Mouse (Mus musculus) heart, embryonic 13.5 days (tissue): Measurements from ENCODE around the gene Nrn1l. TPM values are rescaled to one million over a fixed set of nuclear protein-coding genes. Genes with fewer than 3 reads are reported as not detected.
A peak's percentile ranks its signal among the peaks of the same experiment; 100 is the strongest.

ENCODE experiments used
- ATAC-seq: fragments of 200-750 bp; cut with Nextera tagmentation; 2 replicates; pipeline ENCODE4 v1.8.0; 2017; ENCODE audit warnings: moderate TSS enrichment; ENCODE audit not compliant: insufficient number of reproducible peaks, low FRiP score, low TSS enrichment; ENCODE audit errors: extremely low read depth
- H3K27ac ChIP-seq: fragments of 300-500 bp; sonication (generic); replicated peaks from 2 replicates; pipeline ENCODE4 v1.5.1; 2015; ENCODE audit warnings: moderate library complexity, mild to moderate bottlenecking, inconsistent platforms
- H3K27me3 ChIP-seq: fragments of 300-500 bp; sonication (generic); replicated peaks from 2 replicates; pipeline ENCODE4 v1.6.1; 2015; ENCODE audit warnings: mild to moderate bottlenecking, inconsistent platforms
- H3K36me3 ChIP-seq: fragments of 300-500 bp; sonication (generic); 2 replicates; pipeline ENCODE4 v1.6.1; 2015; ENCODE audit warnings: mild to moderate bottlenecking, inconsistent platforms
- H3K4me1 ChIP-seq: fragments of 300-500 bp; sonication (generic); 2 replicates; pipeline ENCODE4 v1.6.1; 2015; ENCODE audit warnings: inconsistent platforms
- H3K4me2 ChIP-seq: fragments of 300-500 bp; sonication (generic); 2 replicates; pipeline ENCODE4 v1.6.1; 2015; ENCODE audit warnings: inconsistent platforms, mild to moderate bottlenecking, moderate library complexity
- H3K4me3 ChIP-seq: fragments of 300-500 bp; sonication (generic); 2 replicates; pipeline ENCODE4 v1.5.1; 2015; ENCODE audit warnings: moderate library complexity, mild to moderate bottlenecking, inconsistent platforms
- H3K9ac ChIP-seq: fragments of 300-500 bp; sonication (generic); 2 replicates; pipeline ENCODE4 v1.6.1; 2015; ENCODE audit warnings: inconsistent platforms, mild to moderate bottlenecking, moderate library complexity
- H3K9me3 ChIP-seq: fragments of 300-500 bp; sonication (generic); 2 replicates; pipeline ENCODE4 v1.6.1; 2016; ENCODE audit warnings: inconsistent platforms
- WGBS: fragments of 180-500 bp; shearing (Covaris S2); methylation state at CpG from one replicate; pipeline ENCODE4 v1.1.7; 2015; ENCODE audit warnings: mixed read lengths; 5-methylcytosine and 5-hydroxymethylcytosine counted together
- polyA plus RNA-seq: library from polyadenylated mRNA; unstranded; fragments of >200 nt; fragmentation: Nextera tagmentation; extraction: Ambion mirVana; gene quantifications from 2 replicates; pipeline ENCODE4 v1.2.1, GENCODE M21; 2015

The Nrn1l gene
- polyA plus RNA-seq, 1 experiment from 2014 or later, result 0.52 TPM

DNA sequence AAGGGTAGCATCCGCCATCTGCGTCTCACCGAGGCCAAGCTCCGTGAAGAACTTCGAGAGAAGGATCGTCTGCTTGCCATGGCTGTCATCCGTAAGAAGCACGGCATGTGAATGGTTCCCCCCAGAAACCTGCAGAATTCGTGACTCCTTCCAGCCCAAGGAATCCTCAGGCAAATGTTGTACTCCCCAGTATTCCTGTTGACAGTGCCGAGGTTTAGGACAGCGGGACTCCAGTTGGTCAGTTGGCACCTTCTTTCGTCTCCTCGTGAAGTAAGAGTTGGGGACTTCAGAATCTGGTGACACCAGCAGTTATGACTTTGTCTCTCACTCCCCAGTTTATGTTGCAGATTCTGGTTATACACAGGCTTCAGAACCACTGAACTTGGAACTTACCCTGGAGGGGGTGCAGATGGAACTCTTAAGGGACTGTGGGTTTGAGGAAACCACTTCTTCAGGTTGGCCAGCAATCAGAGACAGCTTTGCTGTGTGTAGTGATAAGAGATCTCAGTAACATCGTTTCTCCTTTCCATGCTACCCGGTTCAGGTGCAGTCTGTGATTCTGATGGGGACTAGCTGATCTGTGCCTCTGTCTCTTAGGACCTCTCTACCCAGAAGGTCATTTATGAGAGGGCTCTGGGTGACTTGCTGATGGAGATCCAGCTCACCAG, 37.1 kb upstream of the Nrn1l start:
- Histone ChIP-seq H3K27ac (peak overlapping the region; percentile 88), H3K27me3 (no peaks in the 10 kb centered on the region), H3K9ac (peak overlapping the region; percentile 95), H3K4me3 (peak overlapping the region; percentile 88), H3K4me2 (peak overlapping the region; percentile 91), H3K4me1 (peaks cover 50% of the 10 kb centered on the region), H3K36me3 (peaks cover 18% of the 10 kb centered on the region), H3K9me3 (no peaks in the 10 kb centered on the region)
- ATAC-seq, result no peak
- 11% methylated on average over 15 of the region's 15 CpGs for WGBS

DNA sequence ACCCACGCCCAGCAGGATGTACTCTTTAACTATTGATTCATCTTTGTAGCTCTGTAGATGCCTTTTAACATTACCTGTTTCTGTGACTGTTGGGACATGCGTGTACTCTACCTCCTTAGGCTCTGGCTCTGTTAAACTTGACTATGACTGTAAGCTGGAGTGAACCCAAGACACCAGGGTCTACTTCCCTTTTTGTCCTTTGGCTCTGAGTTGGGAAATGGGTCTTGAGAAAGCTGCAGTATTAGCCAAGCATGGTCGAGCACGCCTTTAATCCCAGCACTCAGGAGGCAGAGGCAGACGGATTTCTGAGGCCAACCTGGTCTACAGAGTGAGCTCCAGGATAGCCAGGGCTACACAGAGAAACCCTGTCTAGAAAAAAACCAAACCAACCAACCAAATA, 34.9 kb upstream of the Nrn1l start:
- H3K9me3 ChIP-seq, result no peaks in the 10 kb centered on the region
- peaks cover 66% of the 10 kb centered on the region for H3K4me1 ChIP-seq
- WGBS, result 81% methylated on average over 5 of the region's 5 CpGs

DNA sequence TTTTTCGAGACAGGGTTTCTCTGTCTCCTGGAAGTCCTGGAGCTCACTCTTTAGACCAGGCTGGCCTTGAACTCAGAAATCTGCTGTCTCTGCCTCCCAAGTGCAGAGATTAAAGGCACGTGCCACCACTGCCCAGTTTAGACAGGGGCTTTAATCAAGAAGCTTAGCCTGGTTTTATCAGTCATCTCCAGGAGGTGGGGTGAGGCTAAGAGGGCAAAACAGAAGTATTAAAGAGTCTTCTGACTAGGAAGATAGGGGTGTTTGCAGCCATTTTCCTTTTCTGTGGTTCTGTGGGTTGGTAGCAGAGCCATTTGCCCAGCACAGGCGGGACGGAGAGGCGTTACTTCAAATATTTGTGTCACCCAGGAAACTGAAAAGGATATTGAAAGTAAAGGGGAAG, 34.1 kb upstream of the Nrn1l start:
- Histone ChIP-seq H3K9ac (peak overlapping the region; percentile 77), H3K27ac (peak overlapping the region; percentile 95), H3K36me3 (peaks cover 31% of the 10 kb centered on the region), H3K27me3 (no peaks in the 10 kb centered on the region), H3K4me1 (peaks cover 72% of the 10 kb centered on the region), H3K4me2 (peak overlapping the region; percentile 93), H3K9me3 (no peaks in the 10 kb centered on the region), H3K4me3 (no peak overlapping the region)
- ATAC-seq, result no peak
- WGBS, result 59% methylated on average over 5 of the region's 5 CpGs

More for the DNA sequence above, 34.9 kb upstream of the Nrn1l start:
- no peak overlapping the region for H3K4me3 ChIP-seq
- H3K9ac ChIP-seq, result peak overlapping the region; percentile 47; the same call in 1 of the 2 replicates
- H3K4me2 ChIP-seq, result no peak overlapping the region
- no peak overlapping the region for H3K27ac ChIP-seq
- no peak for ATAC-seq
- H3K36me3 ChIP-seq, result peaks cover 26% of the 10 kb centered on the region
- no peaks in the 10 kb centered on the region for H3K27me3 ChIP-seq

DNA sequence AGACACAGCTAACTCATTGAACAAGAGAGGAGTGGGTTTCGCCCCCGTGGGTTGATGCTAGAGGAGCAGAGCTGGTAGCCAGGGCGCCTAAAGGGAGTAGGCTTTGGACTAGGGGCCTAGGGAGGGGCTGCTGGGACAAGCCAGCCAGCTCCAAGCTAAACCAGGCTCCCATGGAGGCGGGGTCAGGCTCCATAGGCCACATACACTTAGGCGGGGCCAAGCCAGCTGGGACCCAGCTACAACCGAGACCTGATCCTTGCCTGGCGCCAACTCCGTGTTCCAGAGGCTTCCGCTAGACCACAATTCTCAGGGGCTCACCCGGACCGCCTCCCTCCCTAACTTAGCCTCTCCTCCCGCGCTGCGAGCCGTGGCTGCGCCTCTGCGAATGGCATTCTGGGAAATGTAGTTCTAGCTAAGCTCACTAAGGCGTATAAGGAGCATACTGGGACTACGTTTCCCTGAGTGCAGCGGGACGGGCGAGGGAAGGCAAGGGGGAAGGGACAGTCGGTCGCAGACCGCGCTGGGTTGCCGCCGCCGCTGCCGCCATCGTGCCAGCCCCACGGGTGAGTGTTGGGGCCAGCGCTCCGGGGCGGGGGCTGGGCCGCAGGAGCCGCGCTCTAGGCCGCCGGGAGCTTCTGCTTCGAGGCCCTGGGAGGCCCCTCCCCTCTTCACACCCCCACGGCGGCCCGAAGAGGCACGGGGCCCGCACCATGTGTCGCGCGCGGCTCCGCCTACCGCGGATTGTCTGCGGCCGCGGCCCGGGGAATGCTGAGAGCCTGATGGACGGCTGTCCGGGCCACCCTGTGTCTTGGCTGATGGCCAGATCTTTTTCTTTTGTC, 33.0 kb upstream of the Nrn1l start, which contains the start of gene Nutf2:
Gene Nutf2 (plus strand): TSS at position 438 of the 839 bp plus-strand sequence.
- Histone ChIP-seq H3K9me3 (no peaks in the 10 kb centered on the region), H3K4me2 (peak within 1 kb of the TSS; percentile 93), H3K4me1 (peaks cover 72% of the 10 kb centered on the region), H3K4me3 (peak within 1 kb of the TSS; percentile 100), H3K36me3 (peaks cover 39% of the 10 kb centered on the region), H3K9ac (peak within 1 kb of the TSS; percentile 96), H3K27me3 (no peaks in the 10 kb centered on the region), H3K27ac (peak within 1 kb of the TSS; percentile 95)
- ATAC-seq, result peak; percentile 95
- WGBS, result under 1% methylated on average over 57 of the region's 59 CpGs

DNA sequence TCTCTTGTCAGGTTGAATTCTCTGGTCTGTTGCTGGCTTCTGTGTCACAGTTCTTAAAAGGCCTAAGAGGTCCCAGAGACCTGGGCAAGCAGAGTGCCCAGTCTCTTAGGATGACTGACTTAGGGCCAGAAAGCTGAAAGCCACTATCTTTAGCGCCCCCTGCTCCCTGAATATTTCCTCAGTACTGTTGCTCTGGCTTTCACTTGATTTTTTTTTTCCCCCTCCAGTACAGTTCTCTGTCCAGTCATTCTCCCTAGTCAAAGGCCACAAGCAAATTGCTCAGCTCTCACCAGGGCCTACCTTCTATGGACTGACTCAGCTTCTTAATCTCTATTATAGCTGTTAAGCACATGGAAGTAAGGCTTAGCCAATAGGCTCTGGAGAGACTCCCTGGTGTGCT, 31.4 kb upstream of the Nrn1l start:
- no peaks in the 10 kb centered on the region for H3K9me3 ChIP-seq
- H3K27ac ChIP-seq, result peak overlapping the region; percentile 95; the same call in 1 of the 2 replicates
- no peaks in the 10 kb centered on the region for H3K27me3 ChIP-seq
- H3K4me2 ChIP-seq, result peak overlapping the region; percentile 93
- no peak for ATAC-seq
- WGBS, result 11% methylated on average over 1 of the region's 1 CpGs
- peak overlapping the region; percentile 100 for H3K4me3 ChIP-seq
- H3K4me1 ChIP-seq, result peaks cover 61% of the 10 kb centered on the region
- H3K36me3 ChIP-seq, result peaks cover 49% of the 10 kb centered on the region
- H3K9ac ChIP-seq, result peak overlapping the region; percentile 96

DNA sequence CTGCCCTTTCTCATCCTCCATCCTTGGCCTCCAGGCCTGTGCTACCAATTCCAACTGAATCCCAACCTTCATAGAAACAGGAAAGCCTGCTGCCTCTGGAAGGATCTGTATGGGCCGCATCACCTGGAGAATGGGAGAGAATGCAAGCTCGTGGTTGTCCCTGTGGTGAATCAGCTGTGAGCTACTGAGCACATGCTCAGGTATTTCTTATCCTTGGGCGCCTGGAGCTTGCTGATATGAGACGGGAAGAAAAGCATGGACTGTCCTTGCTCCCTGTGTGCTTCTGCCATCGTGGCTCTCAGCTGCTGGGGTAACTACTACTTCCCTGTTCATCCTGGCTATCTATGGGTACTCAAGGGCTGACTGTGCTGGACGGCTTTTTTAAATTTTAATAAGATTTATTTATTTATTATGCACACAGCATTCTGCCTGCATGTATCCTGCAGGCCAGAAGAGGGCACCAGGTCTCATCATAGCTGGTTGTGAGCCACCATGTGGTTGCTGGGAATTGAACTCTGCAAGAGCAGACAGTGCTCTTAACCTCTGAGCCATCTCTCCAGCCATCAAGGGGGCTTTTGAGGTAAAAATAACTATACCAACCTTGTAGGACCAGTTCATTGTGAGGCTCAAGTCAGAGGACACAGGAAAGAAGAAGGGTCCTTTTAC, 26.9 kb upstream of the Nrn1l start:
- peaks cover 76% of the 10 kb centered on the region for H3K36me3 ChIP-seq
- H3K27me3 ChIP-seq, result no peaks in the 10 kb centered on the region
- no peak for ATAC-seq
- H3K9me3 ChIP-seq, result no peaks in the 10 kb centered on the region
- no peak overlapping the region for H3K4me2 ChIP-seq
- H3K27ac ChIP-seq, result no peak overlapping the region
- H3K9ac ChIP-seq, result no peak overlapping the region
- peaks cover 38% of the 10 kb centered on the region for H3K4me1 ChIP-seq
- WGBS, result 66% methylated on average over 6 of the region's 6 CpGs
- no peak overlapping the region for H3K4me3 ChIP-seq

DNA sequence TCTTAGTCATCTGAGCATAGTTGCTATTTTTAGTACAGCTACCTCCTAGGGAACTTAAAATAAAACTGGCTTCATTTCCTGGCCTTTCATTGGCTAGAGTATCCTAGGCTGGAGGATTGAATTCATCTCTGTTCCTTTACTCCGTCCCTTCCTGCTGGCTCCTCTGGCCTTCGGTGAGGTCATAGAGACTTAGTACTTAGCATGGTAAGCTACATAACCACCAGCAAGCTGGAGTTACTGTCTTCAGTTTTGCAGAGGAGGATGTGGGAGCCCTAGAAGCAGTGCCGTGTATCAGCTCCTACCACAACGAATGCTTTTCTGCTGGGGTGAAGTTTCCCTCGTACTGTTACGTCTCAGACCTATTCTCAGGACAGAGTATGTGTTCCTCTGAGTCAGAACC, 19.1 kb upstream of the Nrn1l start:
- WGBS, result 55% methylated on average over 6 of the region's 6 CpGs
- H3K4me1 ChIP-seq, result peaks cover 30% of the 10 kb centered on the region
- H3K9ac ChIP-seq, result peak overlapping the region; percentile 58
- peak overlapping the region; percentile 56 for H3K4me2 ChIP-seq
- H3K27me3 ChIP-seq, result no peaks in the 10 kb centered on the region
- peaks cover 81% of the 10 kb centered on the region for H3K36me3 ChIP-seq
- H3K27ac ChIP-seq, result peak overlapping the region; percentile 87
- peak; percentile 40; the same call in 1 of the 2 replicates for ATAC-seq
- H3K9me3 ChIP-seq, result no peaks in the 10 kb centered on the region
- peak overlapping the region; percentile 28 for H3K4me3 ChIP-seq

DNA sequence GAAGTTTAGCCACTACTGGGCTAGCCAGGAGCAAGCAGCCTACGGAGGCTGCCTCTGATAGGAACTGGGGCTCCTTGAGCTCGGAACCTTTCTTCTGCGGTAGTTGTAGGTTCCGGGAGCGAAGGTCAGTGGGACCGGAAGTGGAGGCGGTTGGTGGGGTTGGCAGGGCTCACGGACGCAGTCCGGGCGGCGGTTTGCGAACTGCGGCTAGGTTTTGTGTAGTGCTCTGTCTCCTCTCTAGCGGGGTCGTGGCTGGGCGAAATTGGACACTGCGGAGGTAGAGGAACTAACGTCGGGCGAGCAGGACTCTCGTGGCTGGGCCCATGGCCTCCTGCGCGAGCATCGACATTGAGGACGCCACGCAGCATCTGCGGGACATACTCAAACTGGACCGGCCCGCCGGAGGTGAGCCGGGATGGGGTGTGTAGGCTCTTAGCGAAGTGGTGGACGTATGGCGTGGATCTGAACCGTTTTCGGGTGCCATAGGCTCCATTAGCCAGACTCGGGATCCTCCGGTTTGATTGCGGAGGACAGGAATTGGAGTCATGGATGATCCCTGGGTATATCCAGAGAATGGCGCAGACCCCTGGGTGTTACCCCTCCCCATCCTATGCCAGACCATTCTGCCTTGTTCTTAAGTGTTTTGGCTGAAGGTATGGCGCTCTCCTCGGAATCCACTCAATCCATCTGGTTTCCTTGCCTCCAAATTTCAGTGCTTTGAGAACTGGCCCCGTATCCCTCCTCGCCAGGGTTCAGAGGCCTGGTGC, 12.4 kb upstream of the Nrn1l start, which contains the start of gene Edc4:
Gene Edc4 (plus strand): TSS at position 128 of the 767 bp plus-strand sequence.
- H3K9me3 ChIP-seq, result no peaks in the 10 kb centered on the region
- H3K27ac ChIP-seq, result peak within 1 kb of the TSS; percentile 62
- H3K4me1 ChIP-seq, result peaks cover 27% of the 10 kb centered on the region
- peak within 1 kb of the TSS; percentile 91 for H3K9ac ChIP-seq
- WGBS, result 1% methylated on average over 45 of the region's 45 CpGs
- H3K27me3 ChIP-seq, result no peaks in the 10 kb centered on the region
- H3K4me3 ChIP-seq, result peak within 1 kb of the TSS; percentile 87
- H3K36me3 ChIP-seq, result peaks cover 64% of the 10 kb centered on the region
- peak; percentile 42; the same call in 1 of the 2 replicates for ATAC-seq
- peak within 1 kb of the TSS; percentile 92 for H3K4me2 ChIP-seq

DNA sequence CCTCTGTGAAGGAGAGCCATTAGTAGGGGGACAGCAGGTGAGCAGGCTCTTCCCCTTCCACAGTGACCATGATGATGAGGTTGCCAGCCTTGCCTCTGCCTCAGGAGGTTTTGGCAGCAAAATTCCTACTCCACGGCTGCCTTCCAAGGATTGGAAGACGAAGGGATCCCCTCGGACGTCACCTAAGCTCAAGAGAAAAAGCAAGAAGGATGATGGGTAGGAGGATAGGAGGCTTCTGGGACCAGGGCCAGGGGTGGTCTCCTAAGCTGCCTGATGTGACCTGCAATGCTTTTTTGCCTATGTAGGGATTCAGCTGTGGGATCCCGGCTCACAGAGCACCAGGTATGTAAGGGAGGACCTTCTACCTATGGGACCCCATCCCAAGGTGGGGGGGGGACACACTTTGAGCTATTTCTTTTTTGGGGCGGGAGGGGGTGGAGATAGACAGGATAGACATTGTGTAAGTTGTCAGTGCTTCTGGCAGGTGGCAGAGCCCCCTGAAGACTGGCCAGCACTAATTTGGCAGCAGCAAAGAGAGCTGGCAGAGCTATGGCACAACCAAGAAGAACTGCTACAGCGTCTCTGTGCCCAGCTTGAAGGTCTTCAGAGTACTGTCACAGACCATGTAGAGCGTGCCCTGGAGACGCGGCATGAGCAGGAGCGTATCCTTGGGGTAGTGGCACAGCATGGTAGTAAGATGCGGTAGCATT, 3.5 kb upstream of the Nrn1l start:
- ATAC-seq, result no peak
- no peak overlapping the region for H3K9ac ChIP-seq
- H3K9me3 ChIP-seq, result no peaks in the 10 kb centered on the region
- 90% methylated on average over 12 of the region's 12 CpGs for WGBS
- no peaks in the 10 kb centered on the region for H3K27me3 ChIP-seq
- H3K36me3 ChIP-seq, result peaks cover 86% of the 10 kb centered on the region
- H3K27ac ChIP-seq, result no peak overlapping the region
- H3K4me2 ChIP-seq, result no peak overlapping the region
- peaks cover 8% of the 10 kb centered on the region for H3K4me1 ChIP-seq
- no peak overlapping the region for H3K4me3 ChIP-seq

DNA sequence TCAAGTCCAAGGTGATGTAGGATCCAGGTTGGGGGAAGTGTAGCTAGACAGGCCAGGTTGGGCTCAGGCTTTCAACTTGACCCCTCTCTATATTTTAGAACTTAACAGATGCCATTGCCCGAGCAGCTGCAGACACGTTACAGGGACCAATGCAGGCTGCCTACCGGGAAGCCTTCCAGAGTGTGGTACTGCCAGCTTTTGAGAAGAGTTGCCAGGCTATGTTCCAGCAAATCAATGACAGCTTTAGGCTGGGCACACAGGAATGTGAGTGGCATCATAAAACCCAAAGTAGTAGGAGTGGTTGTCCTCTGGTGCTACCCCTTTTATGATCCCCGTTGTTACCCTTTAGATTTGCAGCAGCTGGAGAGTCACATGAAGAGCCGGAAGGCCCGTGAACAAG, 2.5 kb upstream of the Nrn1l start:
- peaks cover 8% of the 10 kb centered on the region for H3K4me1 ChIP-seq
- WGBS, result 90% methylated on average over 6 of the region's 6 CpGs
- no peaks in the 10 kb centered on the region for H3K9me3 ChIP-seq
- H3K27me3 ChIP-seq, result no peaks in the 10 kb centered on the region
- no peak for ATAC-seq
- no peak overlapping the region for H3K4me2 ChIP-seq
- no peak overlapping the region for H3K4me3 ChIP-seq
- no peak overlapping the region for H3K27ac ChIP-seq
- H3K9ac ChIP-seq, result no peak overlapping the region
- peaks cover 82% of the 10 kb centered on the region for H3K36me3 ChIP-seq
